Comparison of ENCODE assay signal across 11 mouse cellular contexts in genomic region chr8:88033054-88033453, GRCm38 (mm10).
DNase-seq lines count a peak whose midpoint lies in the region; ATAC-seq and TF ChIP-seq lines count a peak whose summit lies in the region.
"Had no signal": no experiment of that assay in that cellular context is flagged by ENCODE, and none has a peak within 500 bp of the region (broad histone marks: within the 10 kb centered on the region; RNA-seq: fewer than 3 reads in every experiment).

No protein-coding gene starts in this region.

- WGBS in liver, embryonic 12.5 days (ENCODE audit: insufficient replicate concordance) = 49% methylated on average over 6 of the region's 6 CpGs
- WGBS in forebrain, embryonic 14.5 days = 85% methylated on average over 6 of the region's 6 CpGs

- DNase-seq in cerebellum, postnatal 10 days = peak; percentile 49 to 64
- DNase-seq in cerebellum, postnatal 36 days = no peak
- peak; percentile 25 for DNase-seq in liver
- peak; percentile 34 for DNase-seq in retina, postnatal 1 day
- DNase-seq in urinary bladder, postnatal 10 days (ENCODE audit: low spot score) = no peak
- DNase-seq in forebrain, embryonic 14.5 days (ENCODE audit: low spot score) = no peak
- DNase-seq: kidney, adult 8-10 months had no signal

- H3K4me1 ChIP-seq in liver, embryonic 12.5 days = no peaks in the 10 kb centered on the region
- H3K4me1 ChIP-seq in bone marrow macrophage, adult 2 months (ENCODE audit: control insufficient read depth, insufficient read depth, low read length) = no peaks in the 10 kb centered on the region
- no peaks in the 10 kb centered on the region for H3K4me1 ChIP-seq in forebrain, embryonic 14.5 days (ENCODE audit: control insufficient read depth, insufficient read depth, low read length)
- H3K4me1 ChIP-seq: neural tube, embryonic 12.5 days had no signal

- H3K9me3 ChIP-seq in liver, embryonic 12.5 days (replicated peaks) = no peaks in the 10 kb centered on the region
- H3K9me3 ChIP-seq in forebrain, embryonic 14.5 days (replicated peaks; ENCODE audit: control insufficient read depth, low read length) = no peaks in the 10 kb centered on the region
- H3K9me3 ChIP-seq: neural tube, embryonic 12.5 days had no signal

- H3K9ac ChIP-seq in liver, embryonic 12.5 days = no peak overlapping the region
- no peak overlapping the region for H3K9ac ChIP-seq in forebrain, embryonic 14.5 days (ENCODE audit: low read length)
- H3K9ac ChIP-seq: neural tube, embryonic 12.5 days had no signal

- no peak overlapping the region for H3K4me2 ChIP-seq in liver, embryonic 12.5 days
- no peak overlapping the region for H3K4me2 ChIP-seq in forebrain, embryonic 14.5 days (ENCODE audit: low read length)
- H3K4me2 ChIP-seq: neural tube, embryonic 12.5 days had no signal

- no peak for TF ChIP-seq POLR2A in bone marrow macrophage, adult 2 months (IDR thresholded peaks at IDR 0.05; ENCODE audit: borderline replicate concordance, low read depth, low read length)

- peak; percentile 52 for TF ChIP-seq CTCF in bone marrow macrophage, adult 2 months (IDR thresholded peaks at IDR 0.05; ENCODE audit: low read depth, low read length)

- no peak overlapping the region for H3K27ac ChIP-seq in liver, embryonic 12.5 days
- H3K27ac ChIP-seq in bone marrow macrophage, adult 2 months (ENCODE audit: insufficient read depth, low read depth, low read length) = no peak overlapping the region
- no peak overlapping the region for H3K27ac ChIP-seq in forebrain, embryonic 14.5 days (ENCODE audit: low read depth, low read length)
- H3K27ac ChIP-seq: neural tube, embryonic 12.5 days had no signal

- no peaks in the 10 kb centered on the region for H3K36me3 ChIP-seq in liver, embryonic 12.5 days
- H3K36me3 ChIP-seq in forebrain, embryonic 14.5 days (ENCODE audit: control insufficient read depth, insufficient read depth, low read length) = no peaks in the 10 kb centered on the region
- H3K36me3 ChIP-seq: G1E; neural tube, embryonic 12.5 days had no signal

- H3K4me3 ChIP-seq in liver, embryonic 12.5 days = no peak overlapping the region
- no peak overlapping the region for H3K4me3 ChIP-seq in bone marrow macrophage, adult 2 months (ENCODE audit: insufficient read depth, low read length)
- H3K4me3 ChIP-seq in forebrain, embryonic 14.5 days (ENCODE audit: low read depth, low read length) = no peak overlapping the region
- H3K4me3 ChIP-seq: neural tube, embryonic 12.5 days had no signal

- no peak for ATAC-seq in liver, embryonic 12.5 days
- ATAC-seq in forebrain, embryonic 14.5 days = no peak

- H3K27me3 ChIP-seq in liver, embryonic 12.5 days (replicated peaks) = no peaks in the 10 kb centered on the region
- no peaks in the 10 kb centered on the region for H3K27me3 ChIP-seq in forebrain, embryonic 14.5 days (replicated peaks; ENCODE audit: control insufficient read depth, insufficient read depth, low read length)
- H3K27me3 ChIP-seq: neural tube, embryonic 12.5 days had no signal

Comparison
In these comparisons a context has a peak if more than half of its experiments do, and no peak if none do; other contexts are left out.
1. DNase-seq: peak in cerebellum, postnatal 10 days (2 of 2), liver (single experiment) and retina, postnatal 1 day (single experiment); none in cerebellum, postnatal 36 days (0 of 2), urinary bladder, postnatal 10 days (single experiment) and forebrain, embryonic 14.5 days (single experiment).